Mouse (Mus musculus) gastrocnemius, adult 2 months (tissue): Measurements from ENCODE around the gene Cd40. TPM values are rescaled to one million over a fixed set of nuclear protein-coding genes. Genes with fewer than 3 reads are reported as not detected.

ENCODE experiments used
- DNase-seq: peaks from one replicate; pipeline ENCODE4 v3.0.0; 2022
- H3K27ac ChIP-seq: fragments of 200-600 bp; 2 replicates; pipeline ENCODE4 v1.8.1; 2022; ENCODE audit warnings: mild to moderate bottlenecking
- H3K4me3 ChIP-seq: fragments of 200-600 bp; 2 replicates; pipeline ENCODE4 v1.8.1; 2022; ENCODE audit warnings: mild to moderate bottlenecking, moderate library complexity
- CTCF ChIP-seq: fragments of 200-600 bp; IDR thresholded peaks from 2 replicates; pipeline ENCODE4 v1.8.1; 2022; ENCODE audit warnings: antibody characterized with exemption, mild to moderate bottlenecking, moderate library complexity
- intact Hi-C: fragments of 180-260 bp; cut with DNase I; formaldehyde crosslinking; loops from one replicate; pipeline ENCODE4 v1.15.1; 2025
- total RNA-seq, 2 experiments: library from RNA; stranded (reverse); gene quantifications; 2 replicates each; pipeline ENCODE4 v1.2.3; 2021

The Cd40 gene
- total RNA-seq, 2 experiments from 2014 or later: 0.69 to 0.75 TPM

GRCm38 (mm10) chr2:165091433-165091965, 36.1 kb downstream of the Cd40 start:
- H3K27ac ChIP-seq: no peak overlapping the region
- TF ChIP-seq CTCF: no peak
- DNase-seq: no peak
- no peak overlapping the region for H3K4me3 ChIP-seq
- intact Hi-C loops: no loop called here

GRCm38 (mm10) chr2:165092393-165092792, 37.0 kb downstream of the Cd40 start:
- Histone ChIP-seq H3K4me3 (no peak overlapping the region), H3K27ac (no peak overlapping the region)
- no peak for DNase-seq
- intact Hi-C loops: no loop called here
- no peak for TF ChIP-seq CTCF

- intact Hi-C loops: no loop called here
Measured at GRCm38 (mm10) chr2:165096367-165096766, 40.9 kb downstream of the Cd40 start.

GRCm38 (mm10) chr2:165098861-165099260, 43.4 kb downstream of the Cd40 start:
- intact Hi-C loops: no loop called here
- Histone ChIP-seq H3K4me3 (no peak overlapping the region), H3K27ac (no peak overlapping the region)
- no peak for TF ChIP-seq CTCF
- DNase-seq: no peak

More at GRCm38 (mm10) chr2:165096367-165096766, 40.9 kb downstream of the Cd40 start:
- Histone ChIP-seq H3K27ac (no peak overlapping the region), H3K4me3 (no peak overlapping the region)
- TF ChIP-seq CTCF: no peak
- no peak for DNase-seq

DNA sequence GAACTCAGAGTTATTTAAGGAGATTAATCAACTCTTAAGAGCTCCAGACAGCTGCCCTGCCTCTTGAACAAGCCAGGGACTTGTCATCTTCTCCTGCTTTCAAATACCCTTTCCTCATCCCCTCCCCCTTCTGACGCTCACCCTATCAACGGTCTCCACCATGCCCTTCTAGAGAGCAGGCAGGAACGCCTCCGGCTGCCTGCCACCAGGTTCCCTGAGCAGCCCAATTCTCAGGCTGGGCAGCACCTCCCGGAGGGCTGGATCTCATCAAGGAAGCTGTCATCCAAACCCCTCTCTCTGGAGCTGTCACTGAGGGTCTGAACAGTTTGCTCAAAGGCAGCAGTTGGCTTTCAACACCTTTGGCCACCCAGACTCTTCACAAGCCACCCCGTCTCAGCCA, 45.3 kb downstream of the Cd40 start:
- no peak for TF ChIP-seq CTCF
- no peak for DNase-seq
- intact Hi-C loops: no loop called here
- Histone ChIP-seq H3K4me3 (no peak overlapping the region), H3K27ac (no peak overlapping the region)

GRCm38 (mm10) chr2:165102920-165103319, 47.5 kb downstream of the Cd40 start:
- intact Hi-C loops: no loop called here
- no peak for DNase-seq
- H3K4me3 ChIP-seq: no peak overlapping the region
- no peak overlapping the region for H3K27ac ChIP-seq
- no peak for TF ChIP-seq CTCF

GRCm38 (mm10) chr2:165105513-165106079, 50.2 kb downstream of the Cd40 start:
- no peak for TF ChIP-seq CTCF
- no peak for DNase-seq
- H3K27ac ChIP-seq: no peak overlapping the region
- intact Hi-C loops: no loop called here
- no peak overlapping the region for H3K4me3 ChIP-seq

- H3K27ac ChIP-seq: no peak overlapping the region
- no peak overlapping the region for H3K4me3 ChIP-seq
- intact Hi-C loops: no loop called here
- DNase-seq: no peak
- no peak for TF ChIP-seq CTCF
Measured at GRCm38 (mm10) chr2:165106585-165106984, 51.2 kb downstream of the Cd40 start.

DNA sequence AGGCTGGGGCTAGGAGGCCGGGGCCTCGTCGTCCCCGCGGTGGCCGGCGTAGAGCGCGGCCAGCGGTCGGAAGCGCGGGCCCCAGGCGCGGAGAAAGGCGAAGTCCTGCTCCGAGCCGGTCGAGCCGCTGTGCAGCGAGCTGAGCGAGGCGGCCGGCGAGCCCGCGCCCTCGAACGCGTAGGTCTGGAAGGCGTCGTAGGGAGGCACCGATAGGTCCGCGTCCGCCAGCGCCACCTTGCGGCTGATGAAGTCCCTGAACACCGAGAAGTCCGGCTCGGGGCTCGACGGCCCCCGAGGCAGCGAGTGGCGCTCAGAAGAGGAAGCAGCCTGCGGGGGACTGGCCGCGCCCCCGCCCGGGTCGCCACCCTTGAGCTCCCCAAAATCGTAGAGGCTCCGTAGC, 56.7 kb downstream of the Cd40 start:
- intact Hi-C loops: loop anchor here (5.0 to 10.0 kb wide), 2 partner anchors 40 to 147 kb away; partner anchors contain the start of gene Slc12a5
- H3K4me3 ChIP-seq: no peak overlapping the region
- peak; percentile 88 for DNase-seq
- peak; percentile 88 for TF ChIP-seq CTCF
- no peak overlapping the region for H3K27ac ChIP-seq

GRCm38 (mm10) chr2:165113733-165114132, 58.3 kb downstream of the Cd40 start:
- intact Hi-C loops: loop anchor here (5.0 to 10.0 kb wide), 2 partner anchors 41 to 149 kb away; partner anchors contain the start of gene Slc12a5

GRCm38 (mm10) chr2:165120765-165121164, 65.3 kb downstream of the Cd40 start:
- DNase-seq: no peak
- H3K4me3 ChIP-seq: no peak overlapping the region
- intact Hi-C loops: no loop called here
- no peak overlapping the region for H3K27ac ChIP-seq
- no peak for TF ChIP-seq CTCF

More at GRCm38 (mm10) chr2:165113733-165114132, 58.3 kb downstream of the Cd40 start:
- DNase-seq: no peak
- no peak for TF ChIP-seq CTCF
- no peak overlapping the region for H3K4me3 ChIP-seq
- no peak overlapping the region for H3K27ac ChIP-seq

- H3K4me3 ChIP-seq: no peak overlapping the region
- intact Hi-C loops: no loop called here
- TF ChIP-seq CTCF: no peak
- no peak for DNase-seq
- H3K27ac ChIP-seq: no peak overlapping the region
Measured at GRCm38 (mm10) chr2:165121206-165121840, 65.9 kb downstream of the Cd40 start.

Other genes starting within 250 kb of the Cd40 start
- 1 to 10 TPM; 4.6 to 4.9 TPM for gene Zswim1, start 232.9 kb upstream of the Cd40 start, total RNA-seq
- under 1 TPM in 1 of 2 experiments, not detected in 1; 0.84 TPM for gene Spata25, start 227.1 kb upstream of the Cd40 start, total RNA-seq
- gene Ctsa, start 222.8 kb upstream of the Cd40 start, total RNA-seq: 10 to 100 TPM; 50.2 to 58.1 TPM
- 10 to 100 TPM; 31.1 to 37.0 TPM for gene Neurl2, start 222.2 kb upstream of the Cd40 start, total RNA-seq
- gene Pltp, start 197.9 kb upstream of the Cd40 start, total RNA-seq: 10 to 100 TPM; 11.4 to 20.1 TPM
- gene Pcif1, start 176.3 kb upstream of the Cd40 start, total RNA-seq: 10 to 100 TPM; 25.6 TPM
- gene Zfp335, start 143.9 kb upstream of the Cd40 start, total RNA-seq: 10 to 100 TPM in 1 of 2 experiments, 1 to 10 TPM in 1; 9.7 to 10.5 TPM
- gene Mmp9, start 114.8 kb upstream of the Cd40 start, total RNA-seq: 1 to 10 TPM in 1 of 2 experiments, under 1 TPM in 1; 0.46 to 1.1 TPM
- under 1 TPM; 0.36 to 0.53 TPM for gene Slc12a5, start 94.8 kb upstream of the Cd40 start, total RNA-seq
- gene Ncoa5, start 20.8 kb upstream of the Cd40 start, total RNA-seq: 10 to 100 TPM; 13.2 to 14.6 TPM
- not detected for gene 1700025C18Rik, start 35.1 kb downstream of the Cd40 start, total RNA-seq
- gene Cdh22, start 179.2 kb downstream of the Cd40 start, total RNA-seq: under 1 TPM; 0.36 to 0.64 TPM
- 10 to 100 TPM; 19.6 to 20.6 TPM for gene Slc35c2, start 232.2 kb downstream of the Cd40 start, total RNA-seq